Mouse (Mus musculus) cerebellum, adult 9-10 months (tissue): ENCODE measurements around the gene Gm11554.
"Not testable (repeated sequence)": the region's sequence is repeated elsewhere in the genome, so short reads cannot be mapped to it uniquely, and the experiment has no call there.

Experiments
- DNase-seq: peaks from one replicate; pipeline ENCODE4 v3.0.0; 2022

The Gm11554 gene

GRCm38 (mm10) chr11:99804346-99804745 is at the start of gene Gm11554:
Gene Gm11554, minus strand, starts transcription at chr11:99804446.
- DNase-seq = not testable (repeated sequence)

- no peak for DNase-seq
Measured at GRCm38 (mm10) chr11:99851508-99851907, 47.3 kb upstream of the Gm11554 start, which contains the start of gene Krtap4-16. Gene Krtap4-16, minus strand, starts transcription at chr11:99851608.

- DNase-seq = no peak
Measured at GRCm38 (mm10) chr11:99846746-99847145, 42.5 kb upstream of the Gm11554 start.

- no peak for DNase-seq
Measured at GRCm38 (mm10) chr11:99842185-99842584, 37.9 kb upstream of the Gm11554 start.

GRCm38 (mm10) chr11:99837966-99838365 is 33.7 kb upstream of the Gm11554 start, which contains the start of gene 2300003K06Rik:
Gene 2300003K06Rik, minus strand, starts transcription at chr11:99838066.
- DNase-seq = no peak

GRCm38 (mm10) chr11:99815566-99815965 is 11.3 kb upstream of the Gm11554 start, which contains the start of gene Gm11564:
Gene Gm11564, minus strand, starts transcription at chr11:99815666.
- not testable (repeated sequence) for DNase-seq

- not testable (repeated sequence) for DNase-seq
Measured at GRCm38 (mm10) chr11:99809792-99810191, 5.5 kb upstream of the Gm11554 start, which contains the start of gene Krtap4-13. Gene Krtap4-13, minus strand, starts transcription at chr11:99809892.

GRCm38 (mm10) chr11:99798832-99799231 is 5.4 kb downstream of the Gm11554 start, which contains the start of gene Gm11569:
Gene Gm11569, minus strand, starts transcription at chr11:99798932.
- not testable (repeated sequence) for DNase-seq

- no peak for DNase-seq
Measured at GRCm38 (mm10) chr11:99793367-99793766, 10.9 kb downstream of the Gm11554 start, which contains the start of gene Gm11596. Gene Gm11596, minus strand, starts transcription at chr11:99793467.

GRCm38 (mm10) chr11:99784900-99785299 is 19.3 kb downstream of the Gm11554 start, which contains the start of gene Krtap4-9:
Gene Krtap4-9, plus strand, starts transcription at chr11:99785200.
- DNase-seq = not testable (repeated sequence)

- DNase-seq = no peak
Measured at GRCm38 (mm10) chr11:99780604-99781003, 23.6 kb downstream of the Gm11554 start, which contains the start of gene Krtap4-8. Gene Krtap4-8, minus strand, starts transcription at chr11:99780704.

- DNase-seq = no peak
Measured at GRCm38 (mm10) chr11:99778401-99778800, 25.8 kb downstream of the Gm11554 start.

GRCm38 (mm10) chr11:99772813-99773212 is 31.4 kb downstream of the Gm11554 start, which contains the start of gene Gm11595:
Gene Gm11595, minus strand, starts transcription at chr11:99772913.
- DNase-seq = not testable (repeated sequence)

- DNase-seq = no peak
Measured at GRCm38 (mm10) chr11:99768410-99768809, 35.8 kb downstream of the Gm11554 start.

- DNase-seq = no peak
Measured at GRCm38 (mm10) chr11:99758877-99759276, 45.4 kb downstream of the Gm11554 start.
